Mouse (Mus musculus): ENCODE results near the gene Gm10128. TPM values are rescaled to one million over a fixed set of nuclear protein-coding genes. Genes with fewer than 3 reads are reported as not detected.
"Not testable (repeated sequence)": the region's sequence is repeated elsewhere in the genome, so short reads cannot be mapped to it uniquely, and the experiment has no call there.

Gene Gm10128
- not detected in 2 replicates for polyA plus RNA-seq (2016; fragmentation: Nextera tagmentation; extraction: Ambion mirVana)

- WGBS (ENCODE audit: insufficient replicate concordance), result no CpG with 5 or more reads among the region's 2 CpGs
- not testable (repeated sequence) for H3K4me3 ChIP-seq; ATAC-seq; H3K27ac ChIP-seq; H3K27me3 ChIP-seq (replicated peaks); H3K4me1 ChIP-seq; H3K9me3 ChIP-seq (replicated peaks); H3K36me3 ChIP-seq; H3K4me2 ChIP-seq; H3K9ac ChIP-seq
These were observed at the start of gene Gm10128 for GRCm38 (mm10) chr14:7643872-7644271. Gm10128 (minus strand) TSS chr14:7643972.

GRCm38 (mm10) chr14:7681170-7681569, 37.4 kb upstream of the Gm10128 start:
- not testable (repeated sequence) for H3K4me1 ChIP-seq; H3K36me3 ChIP-seq; H3K9ac ChIP-seq; H3K4me3 ChIP-seq; ATAC-seq; H3K4me2 ChIP-seq; H3K27ac ChIP-seq; H3K9me3 ChIP-seq (replicated peaks); H3K27me3 ChIP-seq (replicated peaks)
- 47% methylated on average over 5 of the region's 5 CpGs for WGBS (ENCODE audit: insufficient replicate concordance)

- not testable (repeated sequence) for H3K4me2 ChIP-seq; H3K36me3 ChIP-seq; H3K27me3 ChIP-seq (replicated peaks); H3K9me3 ChIP-seq (replicated peaks); H3K9ac ChIP-seq; H3K27ac ChIP-seq; H3K4me1 ChIP-seq; H3K4me3 ChIP-seq; ATAC-seq
- 67% methylated on average over 2 of the region's 2 CpGs for WGBS (ENCODE audit: insufficient replicate concordance)
These were observed 18.7 kb upstream of the Gm10128 start for GRCm38 (mm10) chr14:7662491-7662890.

GRCm38 (mm10) chr14:7658101-7659074, 14.6 kb upstream of the Gm10128 start:
- not testable (repeated sequence) for H3K9me3 ChIP-seq (replicated peaks); H3K27ac ChIP-seq; H3K27me3 ChIP-seq (replicated peaks); H3K36me3 ChIP-seq; H3K9ac ChIP-seq; ATAC-seq; H3K4me1 ChIP-seq
- Histone ChIP-seq H3K4me3 (peak overlapping the region; percentile 5; the same call in 1 of the 2 replicates), H3K4me2 (peak overlapping the region; percentile 51)
- WGBS (ENCODE audit: insufficient replicate concordance), result under 1% methylated on average over 32 of the region's 76 CpGs

- not testable (repeated sequence) for H3K9ac ChIP-seq; H3K4me1 ChIP-seq; ATAC-seq; H3K27ac ChIP-seq; H3K4me2 ChIP-seq; H3K4me3 ChIP-seq; H3K36me3 ChIP-seq; H3K9me3 ChIP-seq (replicated peaks); H3K27me3 ChIP-seq (replicated peaks)
- WGBS (ENCODE audit: insufficient replicate concordance), result 3% methylated on average over 8 of the region's 10 CpGs
These were observed 13.7 kb upstream of the Gm10128 start for GRCm38 (mm10) chr14:7657456-7657855.

- not testable (repeated sequence) for H3K27me3 ChIP-seq (replicated peaks); H3K4me1 ChIP-seq; H3K4me2 ChIP-seq; H3K27ac ChIP-seq; ATAC-seq; H3K9me3 ChIP-seq (replicated peaks); H3K36me3 ChIP-seq; H3K4me3 ChIP-seq; H3K9ac ChIP-seq
- WGBS (ENCODE audit: insufficient replicate concordance), result no CpG with 5 or more reads among the region's 2 CpGs
These were observed 48.3 kb downstream of the Gm10128 start, which contains the start of gene Gm10338 for GRCm38 (mm10) chr14:7595492-7595891. Gm10338 (minus strand) TSS chr14:7595592.

Other genes with a start within 250 kb of the Gm10128 start
- gene Gm3755, start 193.1 kb downstream of the Gm10128 start, polyA plus RNA-seq (2016; fragmentation: Nextera tagmentation; extraction: Ambion mirVana), result not detected in 2 replicates
- gene Gm3752, start 160.2 kb downstream of the Gm10128 start, polyA plus RNA-seq (2016; fragmentation: Nextera tagmentation; extraction: Ambion mirVana), result not detected in 2 replicates
- 0.11 TPM in 1 of 2 replicates, not detected in the other for gene Gm3558, start 75.4 kb downstream of the Gm10128 start, polyA plus RNA-seq (2016; fragmentation: Nextera tagmentation; extraction: Ambion mirVana)
- gene Gm10338, start 48.4 kb downstream of the Gm10128 start, polyA plus RNA-seq (2016; fragmentation: Nextera tagmentation; extraction: Ambion mirVana), result not detected in 2 replicates
- gene Gm26661, start 147.6 kb upstream of the Gm10128 start, polyA plus RNA-seq (2016; fragmentation: Nextera tagmentation; extraction: Ambion mirVana), result not detected in 2 replicates
- gene Flnb, start 174.0 kb upstream of the Gm10128 start, polyA plus RNA-seq (2016; fragmentation: Nextera tagmentation; extraction: Ambion mirVana), result 7.4 and 8.7 TPM in 2 replicates